8 mouse cellular contexts compared by ENCODE assay signal in genomic region chr1:159233426-159233825, GRCm38 (mm10). TPM values are rescaled to one million over a fixed set of nuclear protein-coding genes. Genes with fewer than 3 reads are reported as not detected.
DNase-seq lines count a peak whose midpoint lies in the region; ATAC-seq and TF ChIP-seq lines count a peak whose summit lies in the region.

No protein-coding gene starts in this region.

- peak overlapping the region; percentile 74 for H3K9ac ChIP-seq in forebrain, embryonic 12.5 days
- H3K9ac ChIP-seq in liver, embryonic 13.5 days, result peak overlapping the region; percentile 82
- H3K9ac ChIP-seq in stomach, embryonic 15.5 days, result no peak overlapping the region

- peaks cover 14% of the 10 kb centered on the region for H3K4me1 ChIP-seq in lung, adult 2 months (ENCODE audit: control insufficient read depth, insufficient read depth, low read length)
- H3K4me1 ChIP-seq in forebrain, embryonic 12.5 days, result peaks cover 26% of the 10 kb centered on the region
- peaks cover 48% of the 10 kb centered on the region for H3K4me1 ChIP-seq in liver, embryonic 13.5 days (replicated peaks)
- H3K4me1 ChIP-seq in stomach, embryonic 15.5 days, result 0 out of 2 replicates have a peak, but pooled peaks cover 8% of the 10 kb centered on the region

- no peaks in the 10 kb centered on the region for H3K9me3 ChIP-seq in forebrain, embryonic 12.5 days
- no peaks in the 10 kb centered on the region for H3K9me3 ChIP-seq in liver, embryonic 13.5 days (replicated peaks)
- no peaks in the 10 kb centered on the region for H3K9me3 ChIP-seq in stomach, embryonic 15.5 days

- intact Hi-C loops in gastrocnemius, postnatal 14 days (cut with DNase I; ENCODE audit: low total_unique reads), result no loop called here

- no peaks in the 10 kb centered on the region for H3K36me3 ChIP-seq in forebrain, embryonic 12.5 days (replicated peaks)
- H3K36me3 ChIP-seq in liver, embryonic 13.5 days, result no peaks in the 10 kb centered on the region
- H3K36me3 ChIP-seq in stomach, embryonic 15.5 days, result no peaks in the 10 kb centered on the region

- WGBS in lung, adult 2 months, result 7% methylated on average over 5 of the region's 5 CpGs
- WGBS in forebrain, embryonic 12.5 days, result 46% methylated on average over 5 of the region's 5 CpGs
- WGBS in liver, embryonic 13.5 days (ENCODE audit: insufficient replicate concordance), result 9% methylated on average over 5 of the region's 5 CpGs
- WGBS in stomach, embryonic 15.5 days, result 13% methylated on average over 5 of the region's 5 CpGs

- H3K27me3 ChIP-seq in forebrain, embryonic 12.5 days, result no peaks in the 10 kb centered on the region
- H3K27me3 ChIP-seq in liver, embryonic 13.5 days, result no peaks in the 10 kb centered on the region
- no peaks in the 10 kb centered on the region for H3K27me3 ChIP-seq in stomach, embryonic 15.5 days (replicated peaks)

- ATAC-seq in forebrain, embryonic 12.5 days (ENCODE audit: low FRiP score), result no peak
- no peak for ATAC-seq in liver, embryonic 13.5 days (ENCODE audit: low read depth)
- no peak for ATAC-seq in stomach, embryonic 15.5 days (ENCODE audit: insufficient read depth, low FRiP score, low read depth)

- TF ChIP-seq POLR2A in lung, adult 2 months (IDR thresholded peaks at IDR 0.05; ENCODE audit: borderline replicate concordance, extremely low read depth, low read depth, low read length), result no peak

- no peak overlapping the region for H3K27ac ChIP-seq in forebrain, embryonic 12.5 days
- peak overlapping the region; percentile 76 for H3K27ac ChIP-seq in liver, embryonic 13.5 days
- peak overlapping the region; percentile 10; the same call in 1 of the 2 replicates for H3K27ac ChIP-seq in stomach, embryonic 15.5 days

- no peak for TF ChIP-seq CTCF in lung, adult 2 months (IDR thresholded peaks at IDR 0.05; ENCODE audit: insufficient read depth, low read length)

- H3K4me3 ChIP-seq in lung, adult 2 months (replicated peaks; ENCODE audit: extremely low read depth, low read depth, low read length), result peak overlapping the region; percentile 70
- peak overlapping the region; percentile 61 for H3K4me3 ChIP-seq in forebrain, embryonic 12.5 days (replicated peaks)
- peak overlapping the region; percentile 73 for H3K4me3 ChIP-seq in liver, embryonic 13.5 days (replicated peaks)
- H3K4me3 ChIP-seq in stomach, embryonic 15.5 days (replicated peaks), result peak overlapping the region; percentile 71

- H3K4me2 ChIP-seq in forebrain, embryonic 12.5 days, result peak overlapping the region; percentile 72
- peak overlapping the region; percentile 66 for H3K4me2 ChIP-seq in liver, embryonic 13.5 days
- peak overlapping the region; percentile 61 for H3K4me2 ChIP-seq in stomach, embryonic 15.5 days

- no peak for DNase-seq in lung, adult 2 months
- DNase-seq in lung, postnatal 4 days, result no peak
- DNase-seq in liver, embryonic 13.5 days, result no peak
- DNase-seq in gastrocnemius, postnatal 14 days, result no peak
- no peak for DNase-seq in kidney, postnatal 4 days
- no peak for DNase-seq in layer of hippocampus, adult 18-20 months (ENCODE audit: low spot score in 2 of 2)

RNA-seq across cellular contexts. Expression of gene Cop1, which starts 1.3 kb away (rescaled TPM):
- 39.3 and 40.5 TPM in 2 replicates for polyA plus RNA-seq in lung, adult 2 months (2012; rRNA removed)
- 33.4 and 104 TPM in 2 replicates for polyA plus RNA-seq in forebrain, embryonic 12.5 days (2016; fragmentation: Nextera tagmentation; extraction: Ambion mirVana)
- 35.3 and 41.1 TPM in 2 replicates for polyA plus RNA-seq in liver, embryonic 13.5 days (2015; fragmentation: Nextera tagmentation; extraction: Ambion mirVana)
- polyA plus RNA-seq in stomach, embryonic 15.5 days (2015; fragmentation: Nextera tagmentation; extraction: Ambion mirVana), result 89.5 and 91.8 TPM in 2 replicates
- total RNA-seq in gastrocnemius, postnatal 14 days (2021), result 100 to 1,000 TPM; 107 to 109 TPM
- 100 to 1,000 TPM; 120 to 138 TPM for total RNA-seq in layer of hippocampus, adult 18-20 months (2021)
